Mouse (Mus musculus) megakaryocyte-erythroid progenitor cell, adult 5 weeks (primary cell): ENCODE data around the gene Vwa3b. TPM values are rescaled to one million over a fixed set of nuclear protein-coding genes. Genes with fewer than 3 reads are reported as not detected.

Source experiments
- polyA plus RNA-seq: library from polyadenylated mRNA; stranded (reverse); fragments of >175 nt; gene quantifications from 2 replicates; pipeline ENCODE4 v1.2.3, GENCODE M21; 2012

The Vwa3b gene
- polyA plus RNA-seq: not detected in 2 replicates

DNA sequence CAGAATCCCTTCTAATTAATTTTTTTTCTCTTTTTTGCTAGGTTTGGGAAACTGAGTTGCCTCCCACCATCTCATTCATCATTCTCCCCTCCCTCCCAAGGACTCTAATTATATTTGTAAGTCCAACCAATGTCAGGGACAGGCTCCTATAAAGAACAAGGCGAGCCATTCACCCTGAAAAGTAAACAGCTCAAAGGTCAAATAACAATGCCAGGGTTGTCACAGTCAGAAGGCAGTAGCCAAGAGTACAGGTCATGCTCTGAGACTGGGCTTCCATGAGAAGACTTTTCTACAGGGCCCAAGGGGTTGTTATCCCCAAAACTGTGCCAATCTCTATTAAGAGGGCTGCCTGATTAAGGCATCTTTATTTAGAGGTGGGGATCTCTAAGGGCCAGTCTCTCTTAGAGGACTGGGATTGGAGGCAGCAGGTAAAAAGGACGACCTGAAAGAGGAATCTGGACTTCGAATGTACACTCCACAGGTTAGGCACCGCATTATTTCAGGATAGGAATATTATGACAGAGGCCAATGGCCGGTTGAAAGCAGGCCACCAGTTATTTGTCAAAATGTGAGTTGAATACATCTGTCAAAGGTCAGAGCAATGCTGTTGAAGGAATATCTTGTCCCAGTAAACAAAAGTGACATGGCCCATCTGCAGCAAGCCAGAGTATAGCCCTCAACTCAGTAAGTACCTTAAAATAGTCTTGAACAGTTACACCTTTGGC lies at the start of gene Vwa3b:
Gene Vwa3b (plus strand): TSS at position 635 of the 725 bp plus-strand sequence.

GRCm38 (mm10) chr1:37214144-37214543 lies 187.7 kb downstream of the Vwa3b start, which contains the start of gene Cnga3:
Gene Cnga3, plus strand, starts transcription at chr1:37214434.

Other genes with a start within 250 kb of the Vwa3b start
- 23.7 and 29.4 TPM in 2 replicates for gene Tmem131, start 82.9 kb upstream of the Vwa3b start, polyA plus RNA-seq
- not detected in 2 replicates for gene Cnga3, start 187.8 kb downstream of the Vwa3b start, polyA plus RNA-seq